Mouse (Mus musculus) splenic B cell, adult 2 months (primary cell): ENCODE data around the gene Lyg2.

Source experiments
- DNase-seq: peaks from one replicate; pipeline ENCODE4 v3.0.0-alpha.2; 2011; ENCODE audit warnings: low read depth, low spot score
- H3K27me3 ChIP-seq: 2 replicates; pipeline ENCODE4 v1.6.1; 2012; ENCODE audit warnings: mild to moderate bottlenecking, low read length, moderate library complexity, mixed read lengths; ENCODE audit not compliant: control insufficient read depth, poor library complexity, insufficient read depth, severe bottlenecking
- H3K36me3 ChIP-seq: 2 replicates; pipeline ENCODE4 v1.6.1; 2012; ENCODE audit warnings: mild to moderate bottlenecking, low read length, moderate library complexity, mixed read lengths; ENCODE audit not compliant: control insufficient read depth, poor library complexity, insufficient read depth, severe bottlenecking

Gene Lyg2

DNA sequence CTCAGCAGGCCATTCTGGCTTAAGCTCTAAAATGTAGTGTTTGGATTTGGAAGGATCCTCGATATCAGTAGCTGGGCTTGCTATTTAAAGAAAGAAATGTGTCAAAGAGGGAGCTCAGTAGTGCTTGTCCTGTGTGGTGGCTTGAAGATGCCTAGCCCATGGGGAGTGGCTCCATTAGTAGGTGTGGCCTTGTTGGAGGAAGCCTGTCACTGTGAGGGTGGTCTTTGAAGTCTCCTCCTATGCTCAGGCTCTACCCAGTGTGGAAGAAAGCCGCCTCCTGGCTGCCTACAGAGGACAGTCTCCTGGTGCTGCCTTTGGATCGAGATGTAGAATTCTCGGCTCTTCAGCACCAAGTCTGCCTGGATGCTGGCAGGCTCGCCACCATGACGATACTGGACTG lies 16.0 kb downstream of the Lyg2 start:
- DNase-seq: no peak
- no peaks in the 10 kb centered on the region for H3K27me3 ChIP-seq
- peaks cover 12% of the 10 kb centered on the region for H3K36me3 ChIP-seq

GRCm38 (mm10) chr1:37899816-37900215 lies 16.5 kb downstream of the Lyg2 start:
- H3K36me3 ChIP-seq: peaks cover 12% of the 10 kb centered on the region

GRCm38 (mm10) chr1:37894606-37895005 lies 21.7 kb downstream of the Lyg2 start:
- DNase-seq: no peak
- H3K36me3 ChIP-seq: peaks cover 12% of the 10 kb centered on the region
- H3K27me3 ChIP-seq: no peaks in the 10 kb centered on the region

More at GRCm38 (mm10) chr1:37899816-37900215, 16.5 kb downstream of the Lyg2 start:
- H3K27me3 ChIP-seq: no peaks in the 10 kb centered on the region
- no peak for DNase-seq

GRCm38 (mm10) chr1:37891400-37891799 lies 24.9 kb downstream of the Lyg2 start:
- DNase-seq: peak; percentile 47
- H3K27me3 ChIP-seq: no peaks in the 10 kb centered on the region

DNA sequence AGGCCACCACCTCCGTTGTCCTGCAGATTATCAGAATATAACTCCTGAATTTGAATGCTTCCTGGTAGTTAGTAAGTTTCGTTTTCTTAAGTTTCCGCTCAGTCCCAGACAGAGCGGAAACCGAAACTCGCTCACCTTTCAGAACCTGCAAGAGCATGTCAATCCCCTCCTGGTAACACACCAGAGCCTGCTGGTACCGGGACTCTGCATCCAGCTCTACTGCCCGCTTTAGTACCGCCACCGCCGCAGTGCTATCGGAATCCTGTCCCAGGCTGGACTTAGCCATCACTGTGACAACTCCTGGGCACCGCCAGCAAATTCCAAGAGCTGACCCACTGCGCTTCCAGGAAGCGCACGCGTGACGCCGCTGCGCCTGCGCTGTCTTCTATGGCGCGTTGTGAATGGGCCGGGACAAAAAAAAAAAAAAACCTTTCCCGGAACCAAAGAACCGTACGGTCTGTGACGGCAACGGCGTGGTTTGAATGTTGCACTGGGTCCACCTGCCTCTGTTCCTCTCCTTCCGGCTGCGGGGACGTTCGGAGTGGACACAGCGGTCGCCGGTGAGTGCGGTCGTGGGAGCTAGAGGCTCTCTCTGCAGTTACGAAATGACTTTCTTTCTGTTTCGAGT lies 26.2 kb downstream of the Lyg2 start, which contains the start of the genes Mitd1 and Mrpl30:
Mitd1 (minus strand) TSS at position 387 of the 628 bp plus-strand sequence.
Mrpl30 (plus strand) TSS at position 453 of the 628 bp plus-strand sequence.
- DNase-seq: peak; percentile 90
- Histone ChIP-seq H3K27me3 (no peaks in the 10 kb centered on the region), H3K36me3 (peaks cover 2% of the 10 kb centered on the region)

More at GRCm38 (mm10) chr1:37891400-37891799, 24.9 kb downstream of the Lyg2 start:
- peaks cover 2% of the 10 kb centered on the region for H3K36me3 ChIP-seq

- no peaks in the 10 kb centered on the region for H3K27me3 ChIP-seq
- no peaks in the 10 kb centered on the region; the same call in 1 of the 2 replicates for H3K36me3 ChIP-seq
- DNase-seq: no peak
Observed at GRCm38 (mm10) chr1:37889206-37889605, 27.1 kb downstream of the Lyg2 start.

GRCm38 (mm10) chr1:37884451-37884850 lies 31.8 kb downstream of the Lyg2 start:
- peak; percentile 64 for DNase-seq
- Histone ChIP-seq H3K36me3 (peaks cover 6% of the 10 kb centered on the region), H3K27me3 (no peaks in the 10 kb centered on the region)

- peaks cover 6% of the 10 kb centered on the region for H3K36me3 ChIP-seq
- DNase-seq: no peak
Observed at GRCm38 (mm10) chr1:37883411-37883810, 32.9 kb downstream of the Lyg2 start.

DNA sequence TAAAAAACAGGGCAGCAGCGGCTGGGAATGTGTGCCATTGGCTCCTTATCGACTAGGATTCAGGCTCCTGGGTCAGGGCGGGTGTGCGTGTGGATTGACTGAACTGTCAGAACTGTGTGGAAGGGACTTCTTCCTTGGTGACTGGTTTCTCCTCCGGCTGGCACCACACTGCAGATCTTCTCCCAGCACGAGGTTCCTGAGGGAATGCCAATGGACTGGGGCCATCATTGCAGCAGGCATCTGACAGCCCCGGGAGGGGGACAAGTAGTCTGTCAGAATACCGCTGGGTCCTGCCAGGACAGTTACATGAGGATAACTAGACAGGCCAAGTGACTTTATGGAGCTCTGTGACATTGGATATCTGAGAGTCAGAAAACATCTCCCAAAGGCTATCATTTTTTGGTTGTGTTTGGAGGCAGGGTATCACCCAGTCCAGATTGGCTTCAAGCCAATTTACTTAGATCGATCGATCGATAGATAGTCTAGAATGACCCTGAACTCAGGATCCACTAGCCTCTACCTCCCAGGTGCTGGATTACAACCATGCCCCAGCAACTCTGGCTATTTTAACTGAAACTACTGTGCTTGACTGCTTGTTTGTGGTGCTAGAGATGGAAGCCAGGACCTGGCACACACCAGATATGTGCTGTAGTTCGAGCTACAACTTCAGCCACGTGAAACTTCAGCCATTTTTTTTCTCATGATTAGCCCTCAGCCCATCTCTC lies 38.4 kb downstream of the Lyg2 start:
- no peak for DNase-seq
- no peaks in the 10 kb centered on the region for H3K27me3 ChIP-seq
- H3K36me3 ChIP-seq: peaks cover 6% of the 10 kb centered on the region

More at GRCm38 (mm10) chr1:37883411-37883810, 32.9 kb downstream of the Lyg2 start:
- no peaks in the 10 kb centered on the region for H3K27me3 ChIP-seq

- Histone ChIP-seq H3K27me3 (no peaks in the 10 kb centered on the region), H3K36me3 (peaks cover 3% of the 10 kb centered on the region)
- no peak for DNase-seq
Observed at GRCm38 (mm10) chr1:37873157-37873556, 43.1 kb downstream of the Lyg2 start.

- no peaks in the 10 kb centered on the region for H3K27me3 ChIP-seq
- H3K36me3 ChIP-seq: peaks cover 1% of the 10 kb centered on the region; the same call in 1 of the 2 replicates
- DNase-seq: peak; percentile 88
Observed at GRCm38 (mm10) chr1:37872131-37873067, 43.9 kb downstream of the Lyg2 start.

DNA sequence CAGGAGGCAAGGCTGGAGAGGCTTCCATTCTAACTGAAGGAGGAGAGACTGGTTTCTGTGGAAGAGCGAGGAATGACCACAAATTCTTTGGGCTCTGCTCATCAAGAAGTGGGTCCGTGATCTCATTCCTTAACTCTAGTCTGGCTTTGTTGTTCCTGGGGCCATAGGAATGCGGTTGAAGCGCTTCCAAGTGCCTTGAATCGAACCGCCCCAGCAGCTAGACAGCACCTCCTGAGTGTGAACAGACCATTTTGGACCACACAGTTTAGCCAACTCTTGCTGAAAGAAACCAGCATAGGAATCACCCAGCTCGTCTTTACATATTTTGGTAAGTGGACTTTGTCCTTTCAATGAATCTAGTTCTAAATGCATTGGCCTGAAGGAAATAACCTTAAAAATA lies 44.6 kb downstream of the Lyg2 start, which contains the start of gene Lipt1:
Lipt1 (plus strand) TSS at position 35 of the 400 bp plus-strand sequence.
- DNase-seq: no peak
- peaks cover 1% of the 10 kb centered on the region; the same call in 1 of the 2 replicates for H3K36me3 ChIP-seq
- H3K27me3 ChIP-seq: no peaks in the 10 kb centered on the region

- Histone ChIP-seq H3K27me3 (no peaks in the 10 kb centered on the region), H3K36me3 (no peaks in the 10 kb centered on the region)
- no peak for DNase-seq
Observed at GRCm38 (mm10) chr1:37869362-37869761, 46.9 kb downstream of the Lyg2 start.

GRCm38 (mm10) chr1:37868640-37869039 lies 47.7 kb downstream of the Lyg2 start:
- Histone ChIP-seq H3K36me3 (no peaks in the 10 kb centered on the region), H3K27me3 (no peaks in the 10 kb centered on the region)
- no peak for DNase-seq
